Mouse (Mus musculus) T-helper 1 cell (primary cell): ENCODE data around the gene Nectin3.
"Not testable (repeated sequence)": the region's sequence is repeated elsewhere in the genome, so short reads cannot be mapped to it uniquely, and the experiment has no call there.

Experiments
- in situ Hi-C: fragments of 300-600 bp; cut with MboI, MseI; formaldehyde crosslinking; loops from one replicate; pipeline ENCODE4 v1.15.1; 2025; ENCODE audit warnings: high pct_unique_total_duplicates

The Nectin3 gene

DNA sequence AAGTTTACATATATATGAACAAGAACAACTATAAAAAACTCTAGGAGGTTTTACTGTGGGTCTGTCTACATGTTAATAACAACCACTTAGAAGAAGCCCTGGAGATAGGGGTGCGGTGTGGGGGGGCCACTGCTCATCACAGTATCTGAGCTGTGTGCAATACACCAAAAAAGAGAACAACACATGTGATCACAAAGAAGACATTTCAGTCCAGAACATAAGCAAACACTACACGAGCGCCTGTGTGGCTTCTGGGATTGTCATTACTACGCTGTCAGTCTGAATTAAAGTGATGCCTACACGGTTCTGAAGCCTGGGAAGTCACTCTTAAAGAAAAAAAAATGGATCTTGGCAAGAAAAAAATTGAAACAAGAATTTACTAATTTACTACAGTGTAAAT is 67.0 kb downstream of the Nectin3 start:
- in situ Hi-C loops, result no loop called here

DNA sequence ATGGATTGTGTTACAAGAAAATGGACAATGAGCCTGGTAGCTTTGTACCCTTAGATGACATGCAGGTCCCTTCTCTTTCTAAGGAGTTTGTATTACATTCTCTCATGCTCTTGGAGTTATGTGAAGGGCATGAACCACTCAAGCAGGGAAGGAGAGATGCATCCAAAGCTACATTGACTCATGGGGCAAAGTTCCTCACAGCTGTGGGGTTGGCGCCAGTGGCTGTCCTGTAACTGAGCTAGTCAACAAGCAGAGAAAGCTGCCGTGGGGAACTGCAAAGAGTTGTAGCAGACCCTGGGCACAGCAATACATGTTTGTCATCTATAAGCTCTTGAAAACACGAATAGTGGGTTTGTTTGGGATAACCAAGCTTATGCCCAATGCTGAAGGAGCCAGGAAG is 82.1 kb downstream of the Nectin3 start:
- in situ Hi-C loops, result no loop called here

DNA sequence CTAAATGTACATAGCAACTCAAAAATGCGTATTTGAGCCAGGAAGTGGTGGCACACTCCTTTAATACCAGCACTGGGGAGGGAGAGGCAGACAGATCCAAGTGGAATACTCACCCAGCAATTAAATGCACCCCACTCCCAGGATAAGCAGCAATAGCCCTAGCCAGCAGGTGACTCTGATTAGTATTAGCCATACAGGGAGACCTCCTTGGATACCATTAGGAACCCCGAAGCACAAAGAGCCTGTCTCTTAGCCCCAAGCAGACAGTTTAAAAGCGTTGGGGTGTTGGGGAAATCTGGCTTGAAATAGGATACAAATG is 87.6 kb downstream of the Nectin3 start:
- in situ Hi-C loops, result no loop called here

DNA sequence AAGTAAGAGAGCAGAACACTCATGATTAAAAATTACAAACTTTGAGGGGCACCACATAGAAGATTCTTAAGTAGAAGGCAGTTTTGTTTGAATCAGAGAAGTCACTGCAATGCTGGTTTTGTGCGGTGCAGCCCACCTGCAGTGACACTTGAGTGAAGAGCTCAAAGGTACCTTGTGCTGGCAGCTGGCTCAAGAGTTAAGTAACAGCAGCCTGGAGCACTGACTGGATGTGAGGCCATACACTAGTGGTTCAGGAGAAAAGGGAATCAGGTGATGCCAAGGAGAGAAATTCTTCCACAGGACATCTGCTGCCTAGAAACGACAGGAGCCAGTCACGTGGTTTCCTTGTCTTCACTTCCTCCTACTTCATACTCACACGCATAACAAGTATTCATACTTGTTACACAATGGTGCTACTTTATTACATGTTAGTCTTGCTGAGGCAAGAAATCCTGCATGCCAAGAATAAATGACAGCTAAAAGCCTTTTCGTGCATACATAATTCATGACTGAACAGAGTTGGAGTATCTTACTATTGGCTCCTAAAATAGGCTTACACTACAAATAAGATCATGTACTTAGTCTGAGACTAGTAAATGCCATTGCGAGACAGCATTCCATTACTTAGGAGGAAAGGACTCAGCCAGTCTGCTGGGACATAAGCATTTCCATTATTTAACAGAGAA is 88.1 kb downstream of the Nectin3 start:
- in situ Hi-C loops, result no loop called here

DNA sequence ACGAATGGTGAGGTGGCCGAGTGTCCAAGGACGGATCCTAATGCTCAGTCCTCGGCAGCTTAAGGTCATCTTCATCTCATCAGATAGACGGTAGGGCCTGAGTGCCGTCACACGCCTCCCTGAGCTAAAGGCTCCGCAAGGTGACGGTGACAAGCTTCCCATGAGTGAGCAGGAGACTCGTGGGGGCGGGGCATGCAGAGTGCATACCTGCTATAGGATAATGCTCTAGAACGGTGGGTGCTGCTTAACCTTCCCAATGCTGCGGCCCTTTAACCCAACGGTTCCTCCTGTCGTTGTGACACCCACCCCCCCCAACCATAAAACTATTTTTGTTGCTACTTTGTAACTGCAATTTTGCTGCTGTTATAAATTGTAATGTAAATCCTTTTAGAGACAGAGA is 90.3 kb downstream of the Nectin3 start:
- in situ Hi-C loops, result no loop called here

DNA sequence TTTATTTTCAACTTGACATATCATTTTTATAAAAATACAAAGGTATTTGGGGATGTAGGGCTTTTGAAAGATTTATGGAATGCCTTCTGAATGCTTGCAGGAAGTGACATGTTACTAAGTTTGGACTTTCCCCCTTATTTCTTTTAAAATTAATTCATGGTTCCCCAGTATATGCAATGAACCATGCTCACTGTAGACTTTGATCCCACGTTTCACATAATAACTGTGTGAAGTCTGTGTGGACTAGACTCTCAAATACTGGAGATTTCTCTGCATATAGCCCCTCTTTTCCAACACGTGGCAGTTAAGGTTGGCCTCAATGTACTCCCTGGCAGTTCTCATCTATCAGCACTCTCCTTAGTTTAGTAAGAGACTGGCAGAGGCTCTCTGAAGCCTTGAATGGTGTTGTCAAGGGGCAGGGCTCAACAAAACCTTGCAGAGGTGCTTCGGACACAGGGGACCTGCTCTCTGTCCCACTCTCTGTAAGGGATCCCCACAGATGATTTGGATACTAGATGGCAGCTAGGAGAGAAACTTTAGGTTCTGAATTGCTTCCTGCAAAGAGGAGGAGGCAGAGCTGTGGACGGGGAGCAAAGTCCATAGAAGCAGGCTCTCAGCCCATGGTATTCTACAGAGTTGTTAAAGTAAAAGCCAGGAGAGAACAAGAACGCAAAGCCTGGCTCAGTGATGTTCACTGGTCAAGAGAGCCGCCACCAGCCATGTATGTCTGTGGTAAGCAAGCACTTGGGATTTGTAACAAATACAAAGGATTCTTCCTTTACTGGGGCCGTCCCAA is 91.3 kb downstream of the Nectin3 start:
- in situ Hi-C loops, result no loop called here

DNA sequence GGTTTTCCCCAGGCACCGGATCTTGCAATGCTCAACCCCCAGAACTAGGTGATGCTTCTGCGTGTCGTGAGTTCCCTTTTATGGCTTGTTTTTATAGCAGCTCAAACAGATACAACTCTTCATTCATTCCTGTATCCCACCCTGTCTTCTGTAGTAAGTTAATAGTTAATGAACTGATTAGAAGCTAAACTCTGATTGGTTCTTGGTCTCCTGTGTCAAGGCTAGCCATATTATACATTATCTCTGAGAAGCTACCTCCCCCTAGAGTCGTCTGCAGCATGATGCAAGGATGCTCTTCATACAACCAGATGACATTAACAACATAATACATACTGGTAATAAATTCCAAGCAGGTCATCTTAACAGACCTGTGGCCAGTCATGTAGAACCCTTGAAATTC is 100.4 kb downstream of the Nectin3 start:
- in situ Hi-C loops, result no loop called here

DNA sequence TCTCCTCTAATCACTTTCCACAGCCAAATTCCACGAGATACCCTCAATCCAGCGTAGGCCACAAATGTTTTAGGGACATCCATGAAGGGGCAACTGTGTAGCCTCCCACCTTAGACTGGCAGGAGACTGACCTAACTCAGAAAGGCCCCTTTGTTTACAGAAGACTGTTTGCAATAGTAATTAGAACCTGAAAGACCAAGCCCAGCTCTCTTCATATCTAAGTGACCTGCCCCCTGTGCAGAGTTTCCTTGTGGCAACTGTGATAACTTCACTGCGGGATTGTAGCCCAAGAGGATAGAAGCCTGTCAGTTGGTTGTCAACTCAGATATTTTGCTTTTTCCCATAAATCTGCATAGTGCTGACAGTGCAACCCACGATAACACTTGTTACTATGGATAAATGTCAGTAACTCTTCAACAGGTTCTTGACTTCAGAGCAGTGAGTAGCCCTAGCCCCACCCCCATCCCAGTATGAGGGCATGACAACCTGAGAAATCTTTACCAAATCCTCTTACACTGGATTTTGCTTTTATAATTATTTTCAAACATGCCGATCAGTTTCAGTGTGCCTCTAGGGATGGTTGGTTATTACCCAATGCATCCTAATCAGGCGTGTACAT is 108.8 kb downstream of the Nectin3 start:
- in situ Hi-C loops, result no loop called here

DNA sequence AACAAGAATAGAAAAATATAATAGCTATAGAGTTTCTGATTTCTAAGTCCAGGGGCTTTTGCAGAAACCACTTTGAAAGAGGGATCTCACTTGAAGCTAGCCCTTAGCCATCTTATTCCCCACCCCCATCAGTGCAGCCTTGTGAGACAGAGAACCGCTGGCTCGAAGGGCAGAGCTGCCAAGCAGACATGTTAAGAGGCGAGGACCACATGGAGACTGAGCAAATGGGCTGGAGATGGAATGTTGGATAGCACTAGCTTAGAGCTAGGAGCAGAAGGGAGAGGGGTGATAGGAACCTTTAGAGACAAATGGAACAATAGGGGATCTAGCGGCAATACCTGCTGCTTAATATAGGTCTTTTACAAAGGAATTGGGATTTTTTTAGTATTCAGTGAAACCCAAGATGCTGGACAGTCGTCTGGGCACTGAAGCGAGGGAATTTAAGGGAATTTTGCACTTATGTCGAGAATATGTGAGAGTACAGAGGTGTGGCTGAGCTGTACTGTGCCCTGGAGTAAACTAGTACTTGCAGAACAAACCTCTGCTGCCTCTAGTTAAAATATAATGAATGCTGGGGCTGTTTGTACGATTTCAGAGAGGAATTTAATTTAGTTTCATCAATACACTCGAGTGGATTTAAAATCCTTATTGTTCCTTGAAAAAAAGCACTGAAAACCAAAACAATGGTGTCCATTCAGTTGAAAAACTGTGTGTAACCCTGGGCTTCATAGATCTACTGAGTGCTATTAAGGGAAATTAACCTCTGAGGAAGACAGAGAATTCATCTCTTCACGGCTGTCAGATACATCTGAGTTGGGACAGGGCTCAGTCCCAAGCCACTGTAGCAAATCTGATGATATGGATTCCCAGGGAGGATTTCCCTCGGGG is 109.6 kb downstream of the Nectin3 start:
- in situ Hi-C loops, result no loop called here

DNA sequence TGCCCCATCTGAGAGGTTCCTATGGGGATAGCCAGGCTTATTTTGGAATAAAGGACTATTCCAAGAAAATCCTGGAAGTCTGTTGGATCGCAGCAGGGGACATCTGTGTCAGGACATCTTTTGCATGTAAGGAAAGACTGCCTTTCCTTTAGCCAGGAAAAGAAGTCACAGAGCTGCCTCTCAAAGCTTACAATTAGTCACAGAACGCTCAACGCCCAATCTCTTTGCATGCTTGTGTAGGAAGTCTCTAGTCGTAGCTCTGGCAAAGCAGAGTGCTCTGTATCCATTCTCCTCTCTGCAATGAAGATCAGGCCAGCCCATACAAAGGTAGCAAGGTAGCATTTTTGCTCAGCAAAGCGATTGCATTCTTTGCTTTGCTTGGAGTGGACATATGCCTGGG is 114.0 kb downstream of the Nectin3 start:
- in situ Hi-C loops, result no loop called here

DNA sequence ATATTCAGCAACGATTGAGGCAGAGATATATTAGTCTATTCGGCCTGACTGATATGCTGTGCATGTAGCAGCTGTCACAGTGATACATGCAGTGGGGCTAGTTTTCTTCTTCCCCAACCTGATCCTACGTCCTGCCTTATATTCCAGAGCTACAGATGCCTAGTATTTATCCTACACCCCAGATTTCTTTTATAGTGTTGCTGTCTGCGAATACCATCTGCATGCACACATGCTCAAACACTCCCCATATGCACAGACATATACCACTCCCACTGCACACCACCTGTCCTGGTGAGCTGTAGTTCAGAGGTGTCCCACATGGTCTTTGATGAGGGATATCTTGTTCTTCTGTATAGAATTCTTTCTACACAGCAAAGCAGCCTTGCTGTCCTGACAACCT is 115.0 kb downstream of the Nectin3 start:
- in situ Hi-C loops, result no loop called here

DNA sequence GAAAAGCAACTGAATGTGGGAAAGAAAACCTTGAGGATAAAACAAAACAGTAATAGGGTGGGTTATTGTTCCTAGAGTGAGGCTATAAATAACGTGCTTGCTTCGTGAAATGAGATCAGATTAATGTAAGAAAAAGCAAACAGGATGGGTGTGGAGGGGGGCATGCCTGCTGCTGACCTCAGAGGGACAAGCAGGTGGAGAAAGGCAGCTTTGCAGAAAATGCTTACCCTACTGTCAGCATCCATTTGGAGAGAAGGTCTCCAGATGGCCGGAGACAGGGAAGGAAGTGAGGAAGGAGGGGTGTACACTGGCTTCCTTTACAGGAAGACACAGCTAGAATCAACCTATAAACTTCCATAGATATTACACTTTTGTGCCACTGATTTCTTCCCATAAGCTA is 121.8 kb downstream of the Nectin3 start:
- in situ Hi-C loops, result no loop called here

DNA sequence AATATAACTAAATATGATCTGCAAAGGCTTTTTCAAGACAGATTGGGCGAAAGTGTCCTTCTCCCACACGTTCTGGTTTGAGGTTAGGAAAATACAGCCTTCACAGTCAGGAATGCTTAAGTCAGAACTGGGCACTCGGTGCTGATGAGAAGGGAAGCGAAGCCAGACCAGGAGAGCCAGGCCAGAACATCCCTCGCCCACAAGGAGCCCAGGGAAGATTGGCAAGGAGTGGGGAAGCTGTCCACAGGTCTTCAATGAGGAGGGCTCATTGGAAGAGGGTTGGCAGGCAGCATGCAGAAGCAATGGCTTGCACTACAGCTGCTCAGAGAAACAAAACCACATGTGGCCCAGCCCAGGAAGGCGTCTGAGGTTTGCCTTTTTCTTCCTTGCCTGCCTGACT is 136.3 kb downstream of the Nectin3 start:
- in situ Hi-C loops, result no loop called here

DNA sequence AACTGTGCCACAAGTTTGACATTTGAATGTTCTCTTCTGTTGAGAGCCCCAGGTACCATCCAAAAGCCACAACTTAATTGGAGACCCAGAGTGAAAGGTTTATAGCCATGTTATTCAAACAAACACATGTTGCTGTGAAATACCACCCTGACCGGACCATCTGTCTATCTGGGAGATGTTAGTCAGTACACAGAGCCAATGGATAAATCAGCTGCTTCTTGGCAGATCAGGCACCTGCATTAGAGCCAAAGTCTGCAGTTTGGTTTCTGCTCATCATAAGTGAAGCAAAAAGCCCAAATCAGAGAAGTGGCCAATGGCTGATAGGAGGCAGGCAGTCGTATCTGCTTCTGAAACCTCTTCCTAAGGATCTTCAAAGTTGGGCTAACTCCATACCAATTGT is 140.7 kb downstream of the Nectin3 start:
- in situ Hi-C loops, result not testable (repeated sequence)

DNA sequence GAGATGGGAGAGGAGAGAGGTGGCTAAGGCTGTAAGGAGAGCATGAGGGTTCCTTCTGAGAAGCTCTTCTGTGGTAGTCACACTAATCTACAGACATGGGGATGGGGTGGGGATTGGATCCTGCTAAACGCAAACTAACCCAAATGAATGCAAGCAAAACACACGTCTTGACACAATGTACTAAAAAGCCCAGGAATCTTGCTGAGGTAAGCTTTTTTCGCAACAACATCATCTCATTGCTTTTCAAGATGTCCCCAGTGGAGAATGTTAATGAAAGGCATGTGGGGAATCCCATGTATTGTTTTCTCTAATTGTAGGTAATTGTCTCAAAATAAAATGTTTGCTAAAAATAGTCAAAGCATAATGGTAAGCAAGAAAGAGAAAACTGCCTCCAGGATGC is 141.7 kb downstream of the Nectin3 start:
- in situ Hi-C loops, result no loop called here
